Mouse (Mus musculus): ENCODE data around the gene Cfap74. TPM values are rescaled to one million over a fixed set of nuclear protein-coding genes. Genes with fewer than 3 reads are reported as not detected.
"Not testable (repeated sequence)": the region's sequence is repeated elsewhere in the genome, so short reads cannot be mapped to it uniquely, and the experiment has no call there.

Cfap74 gene
- polyA plus RNA-seq, 1 experiment from 2014 or later = 1.8 TPM

- Histone ChIP-seq H3K4me1 (peaks cover 9% of the 10 kb centered on the region), H3K4me2 (no peak overlapping the region), H3K9me3 (no peaks in the 10 kb centered on the region), H3K4me3 (no peak overlapping the region), H3K36me3 (no peaks in the 10 kb centered on the region), H3K9ac (no peak overlapping the region), H3K27ac (no peak overlapping the region), H3K27me3 (0 out of 2 replicates have a peak, but pooled peaks cover 4% of the 10 kb centered on the region)
- 86% methylated on average over 11 of the region's 11 CpGs for WGBS
- ATAC-seq (ENCODE audit: borderline replicate concordance, extremely low read depth, low FRiP score, low TSS enrichment) = no peak
Measured at GRCm38 (mm10) chr4:155413641-155414335, 4.8 kb downstream of the Cfap74 start.

- Histone ChIP-seq H3K4me2 (no peak overlapping the region), H3K27ac (no peak overlapping the region), H3K36me3 (no peaks in the 10 kb centered on the region), H3K4me3 (no peak overlapping the region), H3K9ac (no peak overlapping the region), H3K27me3 (no peaks in the 10 kb centered on the region), H3K4me1 (no peaks in the 10 kb centered on the region), H3K9me3 (no peaks in the 10 kb centered on the region)
- WGBS = 68% methylated on average over 9 of the region's 9 CpGs
- ATAC-seq (ENCODE audit: borderline replicate concordance, extremely low read depth, low FRiP score, low TSS enrichment) = no peak
Measured at GRCm38 (mm10) chr4:155414656-155415235, 5.8 kb downstream of the Cfap74 start.

- Histone ChIP-seq H3K36me3 (no peaks in the 10 kb centered on the region), H3K4me2 (no peak overlapping the region), H3K9me3 (no peaks in the 10 kb centered on the region), H3K27ac (no peak overlapping the region), H3K4me1 (no peaks in the 10 kb centered on the region), H3K9ac (no peak overlapping the region), H3K4me3 (no peak overlapping the region), H3K27me3 (no peaks in the 10 kb centered on the region)
- WGBS = 86% methylated on average over 3 of the region's 3 CpGs
- no peak for ATAC-seq (ENCODE audit: borderline replicate concordance, extremely low read depth, low FRiP score, low TSS enrichment)
Measured at GRCm38 (mm10) chr4:155420137-155420536, 11.1 kb downstream of the Cfap74 start.

GRCm38 (mm10) chr4:155421412-155422370 is 12.7 kb downstream of the Cfap74 start:
- not testable (repeated sequence) for H3K9me3 ChIP-seq; H3K9ac ChIP-seq; H3K4me1 ChIP-seq; H3K4me2 ChIP-seq; H3K36me3 ChIP-seq; H3K4me3 ChIP-seq; H3K27me3 ChIP-seq; ATAC-seq (ENCODE audit: borderline replicate concordance, extremely low read depth, low FRiP score, low TSS enrichment); H3K27ac ChIP-seq
- 69% methylated on average over 21 of the region's 30 CpGs for WGBS

GRCm38 (mm10) chr4:155423988-155424387 is 15.0 kb downstream of the Cfap74 start:
- WGBS = 71% methylated on average over 5 of the region's 5 CpGs
- Histone ChIP-seq H3K27ac (no peak overlapping the region), H3K9ac (no peak overlapping the region), H3K9me3 (no peaks in the 10 kb centered on the region), H3K4me2 (no peak overlapping the region), H3K27me3 (no peaks in the 10 kb centered on the region), H3K36me3 (no peaks in the 10 kb centered on the region), H3K4me1 (no peaks in the 10 kb centered on the region), H3K4me3 (no peak overlapping the region)
- ATAC-seq (ENCODE audit: borderline replicate concordance, extremely low read depth, low FRiP score, low TSS enrichment) = no peak

GRCm38 (mm10) chr4:155426272-155426671 is 17.3 kb downstream of the Cfap74 start:
- no peak for ATAC-seq (ENCODE audit: borderline replicate concordance, extremely low read depth, low FRiP score, low TSS enrichment)
- no peaks in the 10 kb centered on the region for H3K27me3 ChIP-seq
- H3K4me1 ChIP-seq = no peaks in the 10 kb centered on the region
- H3K9me3 ChIP-seq = no peaks in the 10 kb centered on the region
- 69% methylated on average over 6 of the region's 6 CpGs for WGBS
- no peak overlapping the region for H3K9ac ChIP-seq
- no peak overlapping the region for H3K4me2 ChIP-seq
- no peaks in the 10 kb centered on the region for H3K36me3 ChIP-seq
- H3K27ac ChIP-seq = no peak overlapping the region
- no peak overlapping the region for H3K4me3 ChIP-seq

GRCm38 (mm10) chr4:155428442-155428841 is 19.5 kb downstream of the Cfap74 start:
- H3K4me2 ChIP-seq = no peak overlapping the region
- no peak overlapping the region for H3K4me3 ChIP-seq
- no peak for ATAC-seq (ENCODE audit: borderline replicate concordance, extremely low read depth, low FRiP score, low TSS enrichment)
- H3K9ac ChIP-seq = no peak overlapping the region
- H3K4me1 ChIP-seq = no peaks in the 10 kb centered on the region
- no peaks in the 10 kb centered on the region for H3K9me3 ChIP-seq
- H3K27ac ChIP-seq = no peak overlapping the region
- H3K36me3 ChIP-seq = no peaks in the 10 kb centered on the region
- H3K27me3 ChIP-seq = no peaks in the 10 kb centered on the region

- ATAC-seq (ENCODE audit: borderline replicate concordance, extremely low read depth, low FRiP score, low TSS enrichment) = no peak
- WGBS = 76% methylated on average over 3 of the region's 3 CpGs
Measured at GRCm38 (mm10) chr4:155429202-155429601, 20.2 kb downstream of the Cfap74 start.

GRCm38 (mm10) chr4:155432358-155432757 is 23.4 kb downstream of the Cfap74 start:
- H3K9me3 ChIP-seq = no peaks in the 10 kb centered on the region
- H3K4me3 ChIP-seq = no peak overlapping the region
- H3K27me3 ChIP-seq = no peaks in the 10 kb centered on the region
- H3K27ac ChIP-seq = no peak overlapping the region
- WGBS = 71% methylated on average over 6 of the region's 6 CpGs
- no peak for ATAC-seq (ENCODE audit: borderline replicate concordance, extremely low read depth, low FRiP score, low TSS enrichment)
- no peaks in the 10 kb centered on the region for H3K36me3 ChIP-seq
- H3K4me1 ChIP-seq = no peaks in the 10 kb centered on the region
- H3K4me2 ChIP-seq = no peak overlapping the region
- no peak overlapping the region for H3K9ac ChIP-seq

More at GRCm38 (mm10) chr4:155429202-155429601, 20.2 kb downstream of the Cfap74 start:
- Histone ChIP-seq H3K27me3 (no peaks in the 10 kb centered on the region), H3K27ac (no peak overlapping the region), H3K4me2 (no peak overlapping the region), H3K9me3 (no peaks in the 10 kb centered on the region), H3K9ac (no peak overlapping the region), H3K4me3 (no peak overlapping the region), H3K4me1 (no peaks in the 10 kb centered on the region), H3K36me3 (no peaks in the 10 kb centered on the region)

DNA sequence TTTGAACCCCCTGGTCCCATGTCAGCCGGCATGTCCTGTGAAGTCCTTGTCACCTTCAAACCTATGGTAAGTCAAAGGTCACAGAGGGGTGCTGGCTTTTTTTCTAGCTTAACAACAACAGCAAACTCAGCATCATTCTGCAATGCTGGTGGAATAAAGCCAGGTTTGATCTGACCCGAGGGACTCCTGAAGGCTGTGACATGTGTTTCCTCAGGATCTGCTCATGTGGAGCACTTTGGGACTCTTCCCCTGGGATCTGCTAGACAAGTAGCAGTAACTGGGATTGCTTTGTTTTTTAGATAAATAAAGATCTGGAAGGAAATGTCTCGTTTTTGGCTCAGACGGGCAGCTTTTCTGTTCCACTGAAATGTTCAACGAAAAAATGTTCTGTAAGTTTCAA is 25.0 kb downstream of the Cfap74 start:
- 63% methylated on average over 5 of the region's 5 CpGs for WGBS
- H3K9me3 ChIP-seq = no peaks in the 10 kb centered on the region
- H3K27ac ChIP-seq = no peak overlapping the region
- no peak overlapping the region for H3K4me3 ChIP-seq
- no peak overlapping the region for H3K4me2 ChIP-seq
- no peak overlapping the region for H3K9ac ChIP-seq
- ATAC-seq (ENCODE audit: borderline replicate concordance, extremely low read depth, low FRiP score, low TSS enrichment) = no peak
- H3K36me3 ChIP-seq = no peaks in the 10 kb centered on the region
- H3K4me1 ChIP-seq = no peaks in the 10 kb centered on the region
- H3K27me3 ChIP-seq = no peaks in the 10 kb centered on the region

GRCm38 (mm10) chr4:155442808-155443207 is 33.8 kb downstream of the Cfap74 start:
- Histone ChIP-seq H3K27me3 (no peaks in the 10 kb centered on the region), H3K9me3 (no peaks in the 10 kb centered on the region), H3K27ac (no peak overlapping the region), H3K4me2 (no peak overlapping the region), H3K4me3 (no peak overlapping the region), H3K9ac (no peak overlapping the region), H3K36me3 (no peaks in the 10 kb centered on the region), H3K4me1 (no peaks in the 10 kb centered on the region)
- ATAC-seq (ENCODE audit: borderline replicate concordance, extremely low read depth, low FRiP score, low TSS enrichment) = no peak
- 73% methylated on average over 3 of the region's 3 CpGs for WGBS

DNA sequence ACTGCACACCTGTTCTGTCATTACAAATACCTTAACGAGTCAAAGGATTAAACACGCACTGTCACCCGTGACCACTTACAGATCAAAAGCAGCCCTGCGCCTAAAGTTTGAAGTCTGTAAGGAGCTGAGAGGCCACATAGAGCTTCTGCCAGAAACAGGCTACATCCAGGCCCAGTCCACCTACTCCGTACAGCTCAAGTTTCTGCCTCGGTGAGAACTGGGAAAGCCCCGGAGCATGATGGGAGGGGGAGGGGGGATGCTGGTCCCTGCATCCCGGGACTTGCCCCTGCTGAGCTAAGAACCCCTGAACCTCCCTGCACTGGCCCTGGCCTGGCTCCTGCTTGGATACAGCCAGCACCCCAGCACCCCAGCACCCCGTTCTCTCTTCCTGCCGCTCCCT is 42.6 kb downstream of the Cfap74 start:
- no peak overlapping the region for H3K4me2 ChIP-seq
- ATAC-seq (ENCODE audit: borderline replicate concordance, extremely low read depth, low FRiP score, low TSS enrichment) = no peak
- no peak overlapping the region for H3K4me3 ChIP-seq
- no peaks in the 10 kb centered on the region for H3K36me3 ChIP-seq
- no peak overlapping the region for H3K9ac ChIP-seq
- H3K27ac ChIP-seq = no peak overlapping the region
- no peaks in the 10 kb centered on the region for H3K9me3 ChIP-seq
- WGBS = 22% methylated on average over 10 of the region's 10 CpGs
- no peaks in the 10 kb centered on the region for H3K27me3 ChIP-seq
- no peaks in the 10 kb centered on the region for H3K4me1 ChIP-seq

Measured in lung, embryonic 15.5 days (tissue).